Mouse (Mus musculus) regulatory T cell (primary cell): ENCODE measurements at regions not wholly inside any gene's neighbourhood (a gene's known extent, or its start where the extent isn't known, plus 50 kb on each side); places are given as distances from the start of the nearest gene placed in this dataset.

Source experiments
- in situ Hi-C: fragments of 300-600 bp; cut with MboI, MseI; formaldehyde crosslinking; loops from one replicate; pipeline ENCODE4 v1.15.1; 2025; ENCODE audit warnings: high pct_unique_total_duplicates

DNA sequence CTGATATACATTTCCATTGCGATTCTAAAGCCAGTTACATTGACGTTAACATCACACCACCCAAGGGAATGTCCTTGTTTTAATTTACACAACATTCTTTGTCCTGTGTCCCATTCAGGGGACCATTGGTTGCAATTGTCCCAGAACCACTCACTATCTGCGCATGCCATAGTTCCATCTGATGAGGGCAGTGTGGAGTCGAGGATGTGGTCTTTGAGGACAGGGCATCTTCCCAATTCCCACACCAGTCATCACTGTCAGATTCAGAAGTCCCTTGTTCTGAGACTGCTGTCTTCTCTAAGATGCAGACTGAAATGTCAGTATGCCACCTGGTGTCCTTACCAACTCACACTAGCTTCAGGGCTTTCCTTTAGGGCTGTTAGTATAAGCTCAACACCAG is 489.6 kb downstream of the Fam19a5 start:
- in situ Hi-C loops, result loop anchor here (10.0 kb wide), 1 partner anchor 301 kb away; no protein-coding TSS in a partner anchor

DNA sequence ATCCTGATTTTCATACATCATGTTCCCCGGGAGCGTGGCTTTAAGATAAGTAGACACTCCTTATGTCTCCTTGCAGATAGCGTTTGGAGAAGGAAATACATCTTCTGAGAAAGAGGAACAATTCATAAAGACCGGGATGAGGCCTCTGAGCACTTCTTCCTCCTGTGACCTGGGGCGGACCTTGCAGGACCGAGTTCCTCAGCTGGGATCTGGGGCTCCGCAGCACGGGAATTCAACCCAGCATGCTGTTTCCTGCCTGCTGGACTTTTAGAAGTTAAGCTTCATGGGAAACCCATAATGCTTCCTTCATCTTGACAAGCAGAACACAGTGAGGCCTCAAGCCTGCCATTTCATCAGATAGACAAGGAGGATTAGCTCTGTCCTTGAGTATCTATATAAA is 491.4 kb downstream of the Fam19a5 start:
- in situ Hi-C loops, result loop anchor here (10.0 kb wide), 1 partner anchor 299 kb away; no protein-coding TSS in a partner anchor

DNA sequence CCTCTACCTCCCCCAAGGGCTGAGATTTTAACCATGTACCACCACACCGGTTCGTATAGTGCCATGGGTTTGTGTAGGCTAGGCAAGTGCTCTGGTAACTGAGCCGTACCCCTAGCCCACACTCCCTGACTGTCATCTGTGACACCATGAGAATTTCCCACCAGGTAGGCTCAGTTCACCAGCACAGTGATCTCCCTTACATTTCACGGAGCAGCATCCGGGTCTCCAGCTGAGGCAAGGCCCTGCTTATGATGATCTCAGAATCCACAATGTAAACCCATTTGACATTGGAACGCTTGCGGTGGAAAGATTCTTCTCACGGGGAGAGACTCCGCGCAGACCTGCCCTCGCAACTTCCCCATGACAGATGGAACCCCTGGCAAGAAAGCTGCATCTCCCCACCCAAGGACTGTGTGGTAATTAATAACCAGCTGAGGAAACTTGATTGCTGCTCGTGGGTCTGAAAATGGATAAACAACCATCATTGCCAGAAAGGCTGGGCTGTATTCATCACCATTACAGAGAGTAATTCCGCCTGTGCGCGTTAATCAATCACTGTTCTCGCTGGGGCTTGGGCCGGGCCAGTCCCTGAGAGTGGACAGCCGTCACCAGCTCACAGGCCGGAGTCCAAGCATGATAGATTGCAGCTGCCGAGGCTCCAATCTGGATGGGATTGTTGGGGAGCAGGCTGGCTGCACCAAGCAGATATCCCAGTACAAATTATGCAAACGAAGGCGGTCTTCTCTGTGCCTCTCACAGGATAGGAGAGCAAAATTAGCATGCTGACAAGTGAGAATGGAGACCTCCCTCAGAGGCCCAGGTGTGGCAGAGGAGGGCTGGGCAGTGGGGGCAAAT is 492.3 kb downstream of the Fam19a5 start:
- in situ Hi-C loops, result loop anchor here (10.0 kb wide), 1 partner anchor 298 kb away; no protein-coding TSS in a partner anchor

DNA sequence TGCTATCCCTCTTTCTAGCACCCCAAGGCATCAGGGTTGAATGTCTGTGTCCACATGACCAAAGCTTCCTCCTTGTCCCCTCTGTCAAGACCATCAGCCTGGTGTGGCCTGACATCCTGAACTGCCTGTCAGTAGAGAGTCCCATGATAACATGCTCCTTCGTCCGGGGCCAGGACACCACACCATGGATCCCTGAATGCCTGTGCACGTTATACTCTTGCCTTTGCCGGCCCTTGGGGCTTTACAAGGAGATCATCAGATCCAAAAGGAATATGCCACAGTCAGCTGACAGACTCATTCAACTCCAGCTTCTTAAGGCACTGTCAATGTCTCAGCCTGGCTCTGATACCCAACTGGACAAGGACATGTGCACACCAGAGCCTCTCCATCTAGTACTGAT is 493.5 kb downstream of the Fam19a5 start:
- in situ Hi-C loops, result loop anchor here (10.0 kb wide), 1 partner anchor 297 kb away; no protein-coding TSS in a partner anchor

DNA sequence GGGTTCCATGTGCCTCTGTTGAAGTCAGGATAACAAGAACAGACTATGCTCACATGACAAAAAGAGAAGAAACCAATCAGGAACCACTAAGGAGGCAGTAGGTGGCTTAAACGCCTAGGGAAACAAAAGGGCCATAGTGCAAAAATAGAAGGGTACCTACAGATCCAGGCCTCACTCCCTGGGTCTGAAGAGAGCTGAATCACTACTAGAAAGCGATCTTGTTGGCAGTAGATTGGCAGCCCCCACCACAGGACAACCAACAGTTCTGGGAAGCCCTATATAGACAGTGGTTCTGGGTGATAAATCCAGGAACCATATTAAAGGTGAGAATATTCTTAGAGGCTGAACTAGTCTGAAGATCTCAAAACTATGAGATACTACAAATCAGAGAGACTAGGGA is 498.7 kb downstream of the Fam19a5 start:
- in situ Hi-C loops, result no loop called here

DNA sequence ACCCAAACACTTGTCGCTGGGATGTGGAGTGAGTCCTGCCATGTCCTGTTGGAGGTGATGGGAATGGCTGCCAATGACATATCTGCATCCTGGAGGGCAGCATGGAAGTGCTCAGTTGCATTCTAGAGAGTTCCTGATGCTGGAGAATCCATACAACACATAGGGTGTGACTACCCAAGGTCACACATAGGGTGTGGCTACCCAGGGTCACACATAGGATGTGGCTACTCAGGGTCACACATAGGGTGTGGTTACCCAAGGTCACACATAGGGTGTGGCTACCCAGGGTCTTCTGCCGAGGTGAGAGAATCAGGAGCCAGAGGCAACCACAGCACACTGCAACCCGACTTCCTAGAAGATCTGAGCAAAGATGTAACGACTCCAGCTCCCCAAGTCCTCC is 514.0 kb downstream of the Fam19a5 start:
- in situ Hi-C loops, result no loop called here

DNA sequence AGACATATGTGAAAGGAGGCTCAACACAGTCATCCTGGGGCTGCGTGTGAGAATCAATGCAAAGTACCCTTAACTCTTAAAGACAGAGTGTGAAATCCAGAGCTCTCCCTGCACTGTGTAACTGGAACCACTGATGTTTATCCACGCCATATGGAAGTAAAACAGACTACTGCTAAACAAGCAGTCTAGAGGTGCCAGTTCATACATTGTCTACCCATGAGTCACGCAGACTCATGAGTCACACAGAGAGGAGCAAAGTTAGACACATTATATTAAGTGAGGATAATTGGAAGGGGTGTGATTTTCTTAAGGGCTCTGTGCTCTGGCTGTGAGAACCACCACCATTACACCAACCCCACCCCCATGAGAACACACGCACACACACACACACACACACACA is 516.8 kb downstream of the Fam19a5 start:
- in situ Hi-C loops, result no loop called here

DNA sequence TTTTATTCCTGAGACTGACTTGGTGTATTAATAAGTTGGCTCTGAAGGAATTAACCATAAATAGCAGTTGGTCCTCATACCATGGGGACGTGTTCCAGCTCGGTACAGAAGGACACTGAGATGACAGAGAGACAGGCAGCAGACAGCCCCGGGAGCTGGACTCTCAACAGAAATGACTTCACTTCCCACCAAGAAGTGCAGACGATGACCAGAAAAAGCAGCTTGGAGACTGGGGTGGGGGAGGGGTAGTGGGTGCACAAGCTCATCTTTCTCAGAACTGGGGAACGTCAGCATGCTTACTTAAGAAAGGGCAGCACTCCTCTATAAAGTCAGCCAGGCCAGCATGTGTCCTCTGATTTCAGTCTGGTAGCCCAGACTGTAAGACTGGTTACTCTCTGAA is 518.9 kb downstream of the Fam19a5 start:
- in situ Hi-C loops, result no loop called here

DNA sequence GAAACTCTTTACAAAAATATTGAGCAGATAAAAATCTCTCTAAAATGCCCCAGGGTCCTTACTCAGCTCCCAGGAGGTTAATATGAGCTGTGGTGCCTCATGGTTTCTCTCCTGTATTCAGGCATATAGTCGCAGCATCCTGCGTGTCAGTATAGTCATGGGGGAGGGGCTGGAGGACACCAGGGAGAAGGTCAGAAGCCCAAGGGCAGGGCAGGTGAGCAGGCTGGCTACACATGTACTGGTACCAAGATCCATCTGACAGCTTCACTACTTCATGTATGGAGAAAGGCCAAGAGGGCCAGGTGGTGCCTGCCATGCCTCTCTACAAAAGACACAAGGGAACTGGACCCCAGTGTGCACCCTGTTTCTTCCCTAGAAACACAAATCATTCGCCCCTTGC is 524.4 kb downstream of the Fam19a5 start:
- in situ Hi-C loops, result no loop called here

DNA sequence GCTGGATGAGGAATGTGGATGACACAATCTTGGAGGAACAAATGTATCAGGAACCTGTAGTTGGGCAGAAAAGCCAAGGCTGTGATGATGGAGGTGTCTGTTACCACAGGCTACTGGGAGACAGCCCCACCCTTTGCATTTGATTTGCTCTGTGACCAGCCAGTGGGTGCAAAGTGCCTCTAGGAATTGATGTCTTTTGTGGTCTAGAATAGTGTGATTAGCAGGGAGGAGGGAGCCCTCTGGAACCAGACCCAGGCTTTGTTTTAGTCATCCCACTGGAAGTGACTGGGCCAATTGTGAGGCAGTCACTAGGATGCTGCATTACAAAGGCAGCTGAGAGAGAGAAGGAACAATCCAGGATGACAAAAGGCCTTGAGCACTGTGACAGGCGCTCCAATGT is 527.4 kb upstream of the Zdhhc25 start:
- in situ Hi-C loops, result no loop called here

DNA sequence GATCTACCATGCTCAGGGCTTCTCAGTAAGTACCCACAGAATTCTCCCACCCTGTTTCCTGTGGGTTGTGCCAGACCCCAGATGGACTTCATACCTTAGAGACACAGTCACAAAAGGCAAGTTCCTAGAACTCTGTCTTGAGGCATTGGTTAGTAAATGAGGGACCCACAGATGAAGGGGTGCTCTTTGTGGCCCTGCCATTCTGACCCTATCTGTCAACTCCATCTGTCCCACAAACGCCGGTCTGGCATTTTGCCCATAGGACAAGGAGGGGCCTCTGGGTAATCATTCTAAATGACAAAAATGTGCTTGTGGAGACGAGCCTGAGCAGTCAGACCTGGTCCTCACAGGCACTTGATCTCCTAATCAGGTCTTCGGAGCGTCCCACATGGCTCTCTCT is 516.2 kb upstream of the Zdhhc25 start:
- in situ Hi-C loops, result no loop called here

DNA sequence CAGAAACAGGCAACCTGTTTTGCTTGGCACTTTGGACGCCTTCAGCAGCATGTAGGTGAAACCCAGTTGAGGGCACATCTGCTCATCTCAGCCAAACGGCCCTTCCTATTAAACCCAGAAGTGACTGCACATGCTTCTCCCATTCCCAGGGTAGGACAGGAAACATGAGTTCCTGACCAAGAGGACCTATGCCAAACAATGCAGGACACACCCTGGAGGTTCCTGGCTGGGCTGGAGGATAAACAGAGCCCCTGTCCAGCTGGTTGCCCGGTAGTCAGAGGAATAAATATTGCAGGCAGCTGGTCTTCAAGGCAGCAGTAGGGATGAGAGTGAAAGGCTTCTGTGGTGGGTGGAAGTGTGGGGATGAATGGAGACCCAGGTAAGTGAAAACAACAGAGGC is 514.5 kb upstream of the Zdhhc25 start:
- in situ Hi-C loops, result no loop called here

DNA sequence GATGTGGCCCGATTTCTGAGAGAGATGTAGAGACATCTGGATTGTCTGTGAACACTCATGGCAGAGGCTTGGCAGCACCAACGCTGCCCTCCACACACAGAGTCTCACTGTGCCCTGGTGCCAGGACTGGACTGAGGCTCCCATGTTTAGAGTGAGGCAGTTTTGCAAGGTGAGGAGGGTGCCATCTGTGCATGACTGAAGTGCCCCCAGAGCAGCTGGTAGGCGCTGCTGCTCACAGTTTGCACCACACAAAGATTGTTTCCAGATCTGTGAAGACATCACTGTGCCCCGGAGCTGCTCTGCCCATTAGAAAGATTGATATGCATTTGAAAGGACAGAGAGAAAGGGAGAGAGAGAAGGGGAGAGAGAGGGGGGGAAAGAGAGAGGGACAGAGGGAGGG is 510.6 kb upstream of the Zdhhc25 start:
- in situ Hi-C loops, result no loop called here

DNA sequence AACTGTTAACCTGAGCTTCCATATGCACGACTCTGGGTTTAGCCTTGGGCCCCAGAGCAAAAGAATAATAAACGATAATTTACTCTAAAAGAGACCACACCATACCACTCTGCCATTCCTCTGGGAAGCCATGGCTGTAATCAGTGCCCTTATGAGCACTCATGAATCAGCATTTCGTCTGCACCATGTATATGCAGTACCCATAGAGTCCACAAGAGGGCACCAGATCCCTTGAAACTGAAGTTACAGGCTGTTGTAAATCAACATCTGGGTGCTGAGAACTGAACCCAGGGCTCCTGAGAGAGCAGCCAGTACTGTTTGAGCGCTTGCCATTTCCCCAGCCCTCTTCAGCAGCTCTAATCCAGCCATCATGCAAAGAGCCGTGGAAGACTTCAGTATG is 508.7 kb upstream of the Zdhhc25 start:
- in situ Hi-C loops, result no loop called here

DNA sequence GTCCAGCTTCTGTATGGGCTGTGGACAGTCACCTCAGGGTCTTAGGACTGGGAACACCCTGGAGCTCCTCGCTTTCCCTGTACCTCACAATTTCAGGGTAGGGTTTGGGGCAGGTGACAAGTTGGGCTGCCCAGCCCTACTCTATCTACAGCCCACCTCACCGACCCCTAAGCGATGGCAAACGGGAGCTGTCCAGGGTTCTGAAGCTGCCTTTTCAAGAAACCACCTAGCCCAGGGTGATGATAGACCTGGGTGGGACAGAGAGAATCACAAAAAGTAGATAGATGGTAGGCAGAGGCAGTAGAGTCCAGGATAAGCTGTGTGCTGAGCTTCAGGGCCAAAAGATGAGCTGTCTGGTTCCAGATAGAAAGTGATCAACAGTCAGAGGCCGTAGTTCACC is 479.7 kb upstream of the Zdhhc25 start:
- in situ Hi-C loops, result no loop called here

DNA sequence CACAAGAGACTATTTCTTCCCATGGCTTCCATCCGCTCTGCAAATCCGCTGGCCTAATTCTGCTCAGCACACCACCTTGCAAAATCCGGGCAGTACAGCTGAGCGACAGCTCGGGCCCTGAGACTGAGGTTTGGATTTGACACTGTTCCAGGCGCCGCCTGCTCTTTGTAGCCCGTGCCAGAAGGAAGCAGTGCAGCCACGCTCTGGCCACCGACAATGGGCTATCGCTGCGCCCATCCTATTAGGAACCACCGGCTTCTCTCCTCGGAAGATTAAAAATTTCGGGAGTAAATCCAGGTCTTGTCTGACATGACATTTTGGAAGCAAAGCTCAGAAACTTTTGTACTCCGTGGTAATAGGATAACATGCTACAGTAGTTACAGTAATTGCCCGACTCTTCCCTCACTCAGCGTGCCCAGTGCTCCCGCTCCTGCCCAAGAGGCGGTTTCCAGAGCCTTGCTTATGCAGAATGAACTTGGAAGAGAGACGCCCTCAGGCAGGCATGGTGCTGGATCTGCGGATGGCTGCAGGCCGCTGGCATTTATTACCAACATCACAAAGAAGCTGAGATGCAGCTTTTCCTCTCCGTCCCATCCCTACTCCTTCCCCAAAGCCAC is 476.1 kb upstream of the Zdhhc25 start:
- in situ Hi-C loops, result no loop called here

DNA sequence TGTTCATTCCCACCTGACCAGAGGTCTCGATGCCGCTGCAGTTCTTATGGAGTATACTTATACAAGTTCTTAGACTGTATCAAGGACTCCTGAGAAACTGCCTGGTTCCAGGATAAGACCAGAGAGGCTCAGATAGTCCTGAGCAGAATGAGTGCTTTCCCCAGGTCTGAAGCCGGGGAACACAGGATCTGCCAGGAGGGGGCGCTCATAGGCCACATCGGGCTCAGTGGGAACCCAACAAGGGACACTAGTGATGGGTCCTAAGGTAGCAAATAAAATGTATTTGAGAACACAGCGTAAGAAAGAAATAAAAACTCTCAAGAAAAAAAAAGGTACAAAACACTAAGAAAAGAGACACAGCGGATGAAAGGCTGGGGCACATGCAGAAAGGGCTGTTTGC is 454.0 kb upstream of the Zdhhc25 start:
- in situ Hi-C loops, result loop anchor here (10.0 kb wide), 1 partner anchor 859 kb away; no protein-coding TSS in a partner anchor

DNA sequence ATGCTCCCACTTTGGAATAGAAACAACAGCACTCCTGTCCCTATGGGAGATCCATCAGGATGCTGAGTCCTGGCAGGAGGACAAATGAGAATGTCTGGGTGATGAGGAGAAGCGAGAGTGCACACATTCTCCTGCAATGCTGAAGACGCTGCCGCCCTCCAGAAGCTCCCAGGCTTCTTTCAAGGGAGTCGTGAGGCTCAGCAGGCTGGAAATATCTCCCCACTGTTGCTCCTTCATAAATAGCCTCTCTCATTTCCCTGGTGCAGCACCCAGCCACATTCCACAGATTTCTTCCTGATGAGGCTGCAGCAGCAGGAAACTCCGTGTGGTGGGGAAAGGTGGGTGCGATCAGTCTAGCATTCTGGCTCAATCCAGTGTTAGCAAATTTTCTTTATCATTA is 448.9 kb upstream of the Zdhhc25 start:
- in situ Hi-C loops, result no loop called here

DNA sequence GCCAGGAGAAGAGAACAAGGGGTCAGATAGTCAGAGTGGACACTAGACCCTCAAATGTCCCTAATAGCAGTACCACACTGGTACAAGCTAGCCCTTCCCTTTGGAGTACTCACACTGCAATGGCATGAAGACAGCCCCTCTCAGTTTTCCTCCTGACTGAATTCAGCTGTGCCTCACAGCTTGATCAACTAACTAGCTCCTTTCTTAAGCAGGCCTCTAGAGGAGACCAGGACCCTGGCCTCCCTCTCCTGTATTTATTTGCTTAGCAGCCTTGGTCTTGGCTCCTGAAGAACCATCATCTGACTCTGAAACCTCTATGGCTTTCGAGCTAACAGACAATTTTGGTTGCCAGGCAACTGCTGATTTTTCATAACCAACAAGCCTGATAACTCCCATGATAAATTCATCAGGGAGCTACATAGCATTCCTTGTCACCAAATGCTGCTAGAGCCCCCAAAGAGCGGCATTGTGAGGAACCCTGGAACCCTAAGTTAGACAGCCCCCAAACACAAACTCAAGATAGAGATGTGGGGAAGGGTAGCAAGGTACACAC is 440.4 kb upstream of the Zdhhc25 start:
- in situ Hi-C loops, result no loop called here

DNA sequence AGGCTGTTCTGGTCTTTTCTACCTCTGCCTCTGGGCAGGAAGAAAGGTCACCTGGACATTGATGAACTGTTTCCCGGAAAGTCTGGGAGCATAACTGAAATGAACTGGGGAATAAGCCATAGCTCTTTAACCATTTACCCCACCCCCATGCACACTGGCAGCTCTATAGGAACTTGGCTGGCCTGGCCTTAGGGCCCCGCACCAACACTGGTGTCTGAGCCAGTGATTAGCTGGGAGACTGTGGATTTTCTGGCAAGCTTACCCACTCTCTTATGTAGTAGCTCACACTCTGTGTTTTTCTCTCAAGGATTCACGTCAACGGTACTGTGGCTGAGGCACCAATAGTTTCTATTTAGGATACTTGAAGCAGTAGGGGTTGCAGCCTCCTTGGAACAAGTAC is 439.8 kb upstream of the Zdhhc25 start:
- in situ Hi-C loops, result no loop called here

DNA sequence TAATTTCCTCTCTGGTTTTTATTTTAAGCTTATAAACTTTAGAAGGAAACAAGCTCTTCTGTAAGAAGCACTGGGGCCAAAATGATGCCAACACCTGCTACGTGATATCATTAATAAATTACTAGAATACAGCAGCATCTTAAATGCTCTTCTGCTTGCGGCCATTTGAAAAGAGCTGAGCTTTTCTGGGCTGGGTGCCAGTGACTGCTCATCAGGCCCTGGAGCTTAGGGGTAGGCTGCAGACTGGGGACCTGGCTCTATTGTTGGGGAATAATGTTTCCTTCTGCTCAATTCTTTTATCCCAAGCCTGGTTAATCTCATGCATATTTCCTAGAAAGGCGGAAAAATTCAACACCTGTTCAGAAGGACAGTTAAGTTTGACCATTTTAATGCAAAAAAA is 436.7 kb upstream of the Zdhhc25 start:
- in situ Hi-C loops, result no loop called here

DNA sequence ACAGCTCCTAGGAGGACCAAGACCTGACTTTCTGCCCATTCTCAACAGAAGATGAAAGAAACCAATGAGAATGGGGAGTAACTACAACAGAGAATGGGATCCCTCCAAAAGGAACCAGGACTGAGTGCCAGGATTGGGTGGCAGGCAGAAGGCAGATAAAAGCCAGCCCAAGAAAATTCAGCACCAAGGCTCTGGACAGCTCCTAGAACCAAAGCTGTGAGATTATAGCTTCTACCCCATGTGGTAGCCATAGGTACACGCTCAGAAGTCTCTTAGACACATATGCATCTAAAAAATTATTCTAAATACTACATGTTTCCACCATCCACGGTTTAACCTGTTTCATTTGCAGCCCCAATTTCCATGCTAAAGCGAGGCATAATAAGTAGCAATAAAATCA is 425.8 kb upstream of the Zdhhc25 start:
- in situ Hi-C loops, result no loop called here

DNA sequence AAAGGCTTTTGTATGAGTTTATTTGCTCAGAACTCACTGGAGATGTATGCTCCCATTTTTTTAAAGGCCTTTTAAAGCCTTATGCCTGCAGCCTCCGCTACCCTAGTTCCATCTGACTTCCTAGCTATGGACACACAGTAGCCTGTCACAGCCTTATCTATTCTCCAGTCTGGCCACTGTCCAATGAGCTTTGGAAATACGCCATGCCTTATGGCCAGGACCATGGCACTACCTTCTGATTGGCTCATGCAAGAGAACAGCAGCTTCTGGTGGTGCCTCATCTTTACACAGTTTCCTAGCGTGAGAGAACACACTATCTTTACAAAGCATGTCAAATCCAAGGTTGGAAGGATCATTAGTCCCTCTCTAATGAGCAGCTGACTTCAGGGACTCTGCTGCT is 424.1 kb upstream of the Zdhhc25 start:
- in situ Hi-C loops, result no loop called here
